Mouse (Mus musculus) liver, adult 2 months (tissue): ENCODE results near the gene Susd2. TPM values are rescaled to one million over a fixed set of nuclear protein-coding genes. Genes with fewer than 3 reads are reported as not detected.

Experiments
- DNase-seq: peaks from one replicate; pipeline ENCODE4 v3.0.0-alpha.2; 2011; ENCODE audit warnings: low read depth, low spot score; ENCODE audit errors: extremely low read depth
- H3K27ac ChIP-seq: fragments of 200-500 bp; replicated peaks from 2 replicates; pipeline ENCODE4 v1.5.1; 2012; ENCODE audit warnings: low read depth, mild to moderate bottlenecking, control low read depth, inconsistent platforms, low read length; ENCODE audit not compliant: insufficient read depth
- H3K27me3 ChIP-seq: fragments of 200-500 bp; 2 replicates; pipeline ENCODE4 v1.6.1; 2012; ENCODE audit warnings: mild to moderate bottlenecking, moderate library complexity, low read length, inconsistent platforms; ENCODE audit not compliant: control insufficient read depth, insufficient read depth
- H3K36me3 ChIP-seq: fragments of 200-500 bp; 2 replicates; pipeline ENCODE4 v1.6.1; 2012; ENCODE audit warnings: low read length, inconsistent platforms; ENCODE audit not compliant: control insufficient read depth, insufficient read depth
- H3K4me1 ChIP-seq: fragments of 200-500 bp; 2 replicates; pipeline ENCODE4 v1.6.1; 2011; ENCODE audit warnings: low read length; ENCODE audit not compliant: control insufficient read depth, insufficient read depth
- H3K4me3 ChIP-seq: fragments of 200-500 bp; 2 replicates; pipeline ENCODE4 v1.5.1; 2011; ENCODE audit warnings: low read depth, mild to moderate bottlenecking, control low read depth, low read length, moderate library complexity; ENCODE audit not compliant: insufficient read depth
- H3K79me2 ChIP-seq: fragments of 200-500 bp; 2 replicates; pipeline ENCODE4 v1.6.1; 2012; ENCODE audit warnings: inconsistent platforms, mild to moderate bottlenecking, low read length, moderate library complexity; ENCODE audit not compliant: control insufficient read depth, insufficient read depth
- H3K9ac ChIP-seq: fragments of 200-500 bp; 2 replicates; pipeline ENCODE4 v1.6.1; 2012; ENCODE audit warnings: low read depth, mild to moderate bottlenecking, control low read depth, inconsistent platforms, low read length
- CTCF ChIP-seq: fragments of 200-500 bp; IDR thresholded peaks from 2 replicates; pipeline ENCODE4 v1.5.1; 2011; ENCODE audit warnings: low read depth, low read length, control low read depth
- POLR2A ChIP-seq: fragments of 200-500 bp; IDR thresholded peaks from 2 replicates; pipeline ENCODE4 v1.6.1; 2011; ENCODE audit warnings: low read length, control low read depth; ENCODE audit not compliant: insufficient read depth; ENCODE audit errors: extremely low read depth
- WGBS: fragments of 180-500 bp; shearing (Covaris S2); methylation state at CpG from one replicate; pipeline ENCODE4 v1.1.7; 2018; 5-methylcytosine and 5-hydroxymethylcytosine counted together
- polyA plus RNA-seq: library from polyadenylated mRNA; depleted of rRNA; stranded (reverse); fragments of >200 nt; gene quantifications from 2 replicates; pipeline ENCODE4 v1.2.3, GENCODE M21; 2012
- total RNA-seq: library from RNA; depleted of rRNA; stranded (reverse); fragments of >200 nt; gene quantifications from 2 replicates; pipeline ENCODE4 v1.2.3, GENCODE M21; 2014

The Susd2 gene
- total and polyA plus RNA-seq, 2 experiments, result 1.0 to 2.0 TPM

GRCm38 (mm10) chr10:75662575-75662974, 18.8 kb upstream of the Susd2 start:
- Histone ChIP-seq H3K9ac (no peak overlapping the region), H3K27me3 (no peaks in the 10 kb centered on the region), H3K4me1 (no peaks in the 10 kb centered on the region), H3K36me3 (no peaks in the 10 kb centered on the region), H3K27ac (no peak overlapping the region), H3K79me2 (no peaks in the 10 kb centered on the region), H3K4me3 (no peak overlapping the region)
- 90% methylated on average over 4 of the region's 4 CpGs for WGBS
- no peak for DNase-seq
- TF ChIP-seq CTCF (no peak), POLR2A (no peak)

GRCm38 (mm10) chr10:75661876-75662275, 18.1 kb upstream of the Susd2 start:
- no peak overlapping the region for H3K9ac ChIP-seq
- WGBS, result 93% methylated on average over 3 of the region's 3 CpGs
- TF ChIP-seq POLR2A (no peak), CTCF (no peak)
- no peak for DNase-seq
- H3K79me2 ChIP-seq, result no peaks in the 10 kb centered on the region
- H3K36me3 ChIP-seq, result no peaks in the 10 kb centered on the region
- H3K27ac ChIP-seq, result no peak overlapping the region
- no peaks in the 10 kb centered on the region for H3K27me3 ChIP-seq
- H3K4me3 ChIP-seq, result no peak overlapping the region
- no peaks in the 10 kb centered on the region for H3K4me1 ChIP-seq

- DNase-seq, result no peak
- Histone ChIP-seq H3K9ac (no peak overlapping the region), H3K4me3 (no peak overlapping the region), H3K36me3 (no peaks in the 10 kb centered on the region; the same call in 1 of the 2 replicates), H3K27me3 (no peaks in the 10 kb centered on the region), H3K4me1 (no peaks in the 10 kb centered on the region), H3K27ac (no peak overlapping the region), H3K79me2 (no peaks in the 10 kb centered on the region)
- TF ChIP-seq POLR2A (no peak), CTCF (no peak)
- WGBS, result 92% methylated on average over 6 of the region's 6 CpGs
These were observed 17.6 kb upstream of the Susd2 start for GRCm38 (mm10) chr10:75661381-75661780.

- WGBS, result 95% methylated on average over 7 of the region's 7 CpGs
- Histone ChIP-seq H3K4me1 (no peaks in the 10 kb centered on the region), H3K9ac (no peak overlapping the region), H3K27me3 (no peaks in the 10 kb centered on the region), H3K27ac (no peak overlapping the region), H3K36me3 (peaks cover 2% of the 10 kb centered on the region; the same call in 1 of the 2 replicates), H3K4me3 (no peak overlapping the region), H3K79me2 (no peaks in the 10 kb centered on the region)
- no peak for DNase-seq
- no peak for TF ChIP-seq CTCF
- no peak for TF ChIP-seq POLR2A
These were observed 14.0 kb upstream of the Susd2 start for GRCm38 (mm10) chr10:75657772-75658171.

- peaks cover 5% of the 10 kb centered on the region; the same call in 1 of the 2 replicates for H3K36me3 ChIP-seq
- no peaks in the 10 kb centered on the region for H3K79me2 ChIP-seq
- no peak for DNase-seq
- H3K9ac ChIP-seq, result no peak overlapping the region
- no peak overlapping the region for H3K4me3 ChIP-seq
- TF ChIP-seq CTCF, result no peak
- no peak for TF ChIP-seq POLR2A
- H3K27me3 ChIP-seq, result no peaks in the 10 kb centered on the region
- 97% methylated on average over 5 of the region's 5 CpGs for WGBS
- no peaks in the 10 kb centered on the region for H3K4me1 ChIP-seq
- H3K27ac ChIP-seq, result no peak overlapping the region
These were observed 13.4 kb upstream of the Susd2 start for GRCm38 (mm10) chr10:75657165-75657564.

- H3K79me2 ChIP-seq, result no peaks in the 10 kb centered on the region
- no peak overlapping the region for H3K9ac ChIP-seq
- peaks cover 5% of the 10 kb centered on the region; the same call in 1 of the 2 replicates for H3K36me3 ChIP-seq
- peak; percentile 54 for DNase-seq
- H3K27ac ChIP-seq, result no peak overlapping the region
- H3K4me1 ChIP-seq, result no peaks in the 10 kb centered on the region
- TF ChIP-seq CTCF, result no peak
- no peak for TF ChIP-seq POLR2A
- no peaks in the 10 kb centered on the region for H3K27me3 ChIP-seq
- 59% methylated on average over 4 of the region's 4 CpGs for WGBS
- no peak overlapping the region for H3K4me3 ChIP-seq
These were observed 10.2 kb upstream of the Susd2 start for GRCm38 (mm10) chr10:75654053-75654452.
